Mouse (Mus musculus): Measurements from ENCODE around the gene Wnt5b. TPM values are rescaled to one million over a fixed set of nuclear protein-coding genes. Genes with fewer than 3 reads are reported as not detected.

Wnt5b gene
- total RNA-seq, 2 experiments from 2014 or later = 3.1 to 3.6 TPM

- intact Hi-C loops (cut with DNase I) = no loop called here
- no peak for DNase-seq (ENCODE audit: low spot score)
Measured at GRCm38 (mm10) chr6:119529659-119530058, 14.5 kb downstream of the Wnt5b start.

- intact Hi-C loops (cut with DNase I) = no loop called here
- DNase-seq (ENCODE audit: low spot score) = no peak
Measured at GRCm38 (mm10) chr6:119526498-119526897, 17.6 kb downstream of the Wnt5b start.

GRCm38 (mm10) chr6:119521931-119522391, 22.2 kb downstream of the Wnt5b start:
- no peak for DNase-seq (ENCODE audit: low spot score)
- intact Hi-C loops (cut with DNase I) = no loop called here

- DNase-seq (ENCODE audit: low spot score) = no peak
Measured at GRCm38 (mm10) chr6:119521482-119521900, 22.7 kb downstream of the Wnt5b start.

GRCm38 (mm10) chr6:119520731-119521130, 23.4 kb downstream of the Wnt5b start:
- no peak for DNase-seq (ENCODE audit: low spot score)
- intact Hi-C loops (cut with DNase I) = no loop called here

More at GRCm38 (mm10) chr6:119521482-119521900, 22.7 kb downstream of the Wnt5b start:
- intact Hi-C loops (cut with DNase I) = no loop called here

GRCm38 (mm10) chr6:119514085-119514484, 30.1 kb downstream of the Wnt5b start:
- DNase-seq (ENCODE audit: low spot score) = no peak
- intact Hi-C loops (cut with DNase I) = no loop called here

GRCm38 (mm10) chr6:119513452-119513851, 30.7 kb downstream of the Wnt5b start:
- intact Hi-C loops (cut with DNase I) = no loop called here

GRCm38 (mm10) chr6:119512701-119513100, 31.4 kb downstream of the Wnt5b start:
- intact Hi-C loops (cut with DNase I) = no loop called here
- DNase-seq (ENCODE audit: low spot score) = no peak

More at GRCm38 (mm10) chr6:119513452-119513851, 30.7 kb downstream of the Wnt5b start:
- no peak for DNase-seq (ENCODE audit: low spot score)

- intact Hi-C loops (cut with DNase I) = no loop called here
- DNase-seq (ENCODE audit: low spot score) = no peak
Measured at GRCm38 (mm10) chr6:119509437-119510037, 34.6 kb downstream of the Wnt5b start.

GRCm38 (mm10) chr6:119508634-119509375, 35.3 kb downstream of the Wnt5b start:
- no peak for DNase-seq (ENCODE audit: low spot score)
- intact Hi-C loops (cut with DNase I) = no loop called here

GRCm38 (mm10) chr6:119508221-119508620, 35.9 kb downstream of the Wnt5b start:
- intact Hi-C loops (cut with DNase I) = no loop called here
- DNase-seq (ENCODE audit: low spot score) = no peak

- no peak for DNase-seq (ENCODE audit: low spot score)
- intact Hi-C loops (cut with DNase I) = no loop called here
Measured at GRCm38 (mm10) chr6:119505525-119506225, 38.5 kb downstream of the Wnt5b start.

- intact Hi-C loops (cut with DNase I) = no loop called here
- DNase-seq (ENCODE audit: low spot score) = no peak
Measured at GRCm38 (mm10) chr6:119504756-119505155, 39.4 kb downstream of the Wnt5b start.

GRCm38 (mm10) chr6:119502031-119502430, 42.1 kb downstream of the Wnt5b start:
- intact Hi-C loops (cut with DNase I) = no loop called here
- DNase-seq (ENCODE audit: low spot score) = no peak

GRCm38 (mm10) chr6:119500086-119500485, 44.1 kb downstream of the Wnt5b start:
- intact Hi-C loops (cut with DNase I) = no loop called here
- DNase-seq (ENCODE audit: low spot score) = no peak

GRCm38 (mm10) chr6:119499271-119499670, 44.9 kb downstream of the Wnt5b start:
- DNase-seq (ENCODE audit: low spot score) = peak; percentile 29
- intact Hi-C loops (cut with DNase I) = no loop called here

- no peak for DNase-seq (ENCODE audit: low spot score)
- intact Hi-C loops (cut with DNase I) = loop anchor here (5.0 kb wide), 2 partner anchors 50 to 705 kb away; partner anchors contain the start of gene Wnt5b
Measured at GRCm38 (mm10) chr6:119492630-119493014, 51.5 kb downstream of the Wnt5b start.

GRCm38 (mm10) chr6:119491997-119492629, 52.0 kb downstream of the Wnt5b start:
- intact Hi-C loops (cut with DNase I) = loop anchor here (2.0 to 5.0 kb wide), 3 partner anchors 50 to 705 kb away; partner anchors contain the start of gene Wnt5b

GRCm38 (mm10) chr6:119491006-119491405, 53.1 kb downstream of the Wnt5b start:
- intact Hi-C loops (cut with DNase I) = loop anchor here (2.0 to 5.0 kb wide), 3 partner anchors 51 to 706 kb away; partner anchors contain the start of gene Wnt5b
- DNase-seq (ENCODE audit: low spot score) = no peak

More at GRCm38 (mm10) chr6:119491997-119492629, 52.0 kb downstream of the Wnt5b start:
- DNase-seq (ENCODE audit: low spot score) = no peak

- intact Hi-C loops (cut with DNase I) = loop anchor here (2.0 to 5.0 kb wide), 3 partner anchors 52 to 707 kb away; partner anchors contain the start of gene Wnt5b
- DNase-seq (ENCODE audit: low spot score) = no peak
Measured at GRCm38 (mm10) chr6:119490549-119490948, 53.6 kb downstream of the Wnt5b start.

Data from heart, postnatal 25 days (tissue).